Mouse (Mus musculus) kidney, postnatal 25 days (tissue): ENCODE measurements around the gene Pelp1.
"Not testable (repeated sequence)": the region's sequence is repeated elsewhere in the genome, so short reads cannot be mapped to it uniquely, and the experiment has no call there.

ENCODE experiments used
- DNase-seq, 2 experiments: peaks; one replicate each; pipeline ENCODE4 v3.0.0; 2021; ENCODE audit warnings: mixed read lengths in 2 of 2

Gene Pelp1

GRCm38 (mm10) chr11:70419486-70419885 is 9.7 kb upstream of the Pelp1 start:
- DNase-seq: no peak

GRCm38 (mm10) chr11:70418199-70418598 is 8.4 kb upstream of the Pelp1 start:
- DNase-seq: no peak

GRCm38 (mm10) chr11:70413961-70414360 is 4.1 kb upstream of the Pelp1 start:
- DNase-seq: peak; percentile 73 to 92

- DNase-seq: no peak
Measured at GRCm38 (mm10) chr11:70412591-70412990, 2.8 kb upstream of the Pelp1 start.

- no peak for DNase-seq
Measured at GRCm38 (mm10) chr11:70410297-70410643, 439 bp upstream of the Pelp1 start.

- no peak for DNase-seq
Measured at GRCm38 (mm10) chr11:70403598-70403997, 6.2 kb downstream of the Pelp1 start.

- DNase-seq: no peak
Measured at GRCm38 (mm10) chr11:70389421-70389820, 20.4 kb downstream of the Pelp1 start.

GRCm38 (mm10) chr11:70387436-70387835 is 22.4 kb downstream of the Pelp1 start:
- DNase-seq: no peak

- no peak for DNase-seq
Measured at GRCm38 (mm10) chr11:70384136-70384535, 25.7 kb downstream of the Pelp1 start.

- no peak for DNase-seq
Measured at GRCm38 (mm10) chr11:70381330-70381729, 28.5 kb downstream of the Pelp1 start.

- DNase-seq: no peak
Measured at GRCm38 (mm10) chr11:70380478-70381005, 29.3 kb downstream of the Pelp1 start.

- DNase-seq: no peak
Measured at GRCm38 (mm10) chr11:70376054-70376453, 33.8 kb downstream of the Pelp1 start.

GRCm38 (mm10) chr11:70374302-70374701 is 35.5 kb downstream of the Pelp1 start:
- no peak for DNase-seq

- DNase-seq: no peak
Measured at GRCm38 (mm10) chr11:70372849-70373557, 36.8 kb downstream of the Pelp1 start.

GRCm38 (mm10) chr11:70372396-70372795 is 37.4 kb downstream of the Pelp1 start:
- no peak for DNase-seq

- not testable (repeated sequence) for DNase-seq
Measured at GRCm38 (mm10) chr11:70368626-70369025, 41.2 kb downstream of the Pelp1 start.

- not testable (repeated sequence) for DNase-seq
Measured at GRCm38 (mm10) chr11:70367701-70368100, 42.1 kb downstream of the Pelp1 start.

GRCm38 (mm10) chr11:70351868-70352267 is 58.0 kb downstream of the Pelp1 start, which contains the start of gene Alox15:
Gene Alox15 (minus strand): TSS chr11:70352031.
- DNase-seq: peak in 1 of 2 experiments; percentile 7

GRCm38 (mm10) chr11:70348630-70349029 is 61.2 kb downstream of the Pelp1 start:
- no peak for DNase-seq

- no peak for DNase-seq
Measured at GRCm38 (mm10) chr11:70347861-70348260, 62.0 kb downstream of the Pelp1 start.

GRCm38 (mm10) chr11:70345546-70345945 is 64.3 kb downstream of the Pelp1 start:
- no peak for DNase-seq

GRCm38 (mm10) chr11:70345061-70345460 is 64.8 kb downstream of the Pelp1 start:
- DNase-seq: no peak
